Mouse (Mus musculus): Measurements from ENCODE around the gene Actr3b. TPM values are rescaled to one million over a fixed set of nuclear protein-coding genes. Genes with fewer than 3 reads are reported as not detected.

Actr3b gene
- polyA plus RNA-seq, 1 experiment from 2014 or later, result 55.1 TPM

- no peaks in the 10 kb centered on the region for H3K27me3 ChIP-seq (replicated peaks; ENCODE audit: control insufficient read depth, insufficient read depth, low read length)
- no peak overlapping the region for H3K27ac ChIP-seq (ENCODE audit: low read depth, low read length)
- H3K9me3 ChIP-seq (ENCODE audit: control insufficient read depth, low read length), result no peaks in the 10 kb centered on the region
- H3K4me2 ChIP-seq (ENCODE audit: low read length), result peak overlapping the region; percentile 34
- no peak for ATAC-seq
- H3K36me3 ChIP-seq (ENCODE audit: control insufficient read depth, insufficient read depth, low read length), result no peaks in the 10 kb centered on the region
- H3K9ac ChIP-seq (ENCODE audit: low read depth, low read length), result no peak overlapping the region
- peak overlapping the region; percentile 19 for H3K4me3 ChIP-seq (ENCODE audit: low read length)
- H3K4me1 ChIP-seq (ENCODE audit: control insufficient read depth, insufficient read depth, low read depth, low read length), result no peaks in the 10 kb centered on the region
- WGBS, result 69% methylated on average over 17 of the region's 17 CpGs
Measured at GRCm38 (mm10) chr5:25769006-25769405, 9.2 kb downstream of the Actr3b start.

- Histone ChIP-seq H3K4me2 (ENCODE audit: low read length) (peak overlapping the region; percentile 34; the same call in 1 of the 2 replicates), H3K36me3 (ENCODE audit: control insufficient read depth, insufficient read depth, low read length) (no peaks in the 10 kb centered on the region), H3K27me3 (replicated peaks; ENCODE audit: control insufficient read depth, insufficient read depth, low read length) (no peaks in the 10 kb centered on the region), H3K9ac (ENCODE audit: low read depth, low read length) (no peak overlapping the region), H3K4me1 (ENCODE audit: control insufficient read depth, insufficient read depth, low read depth, low read length) (no peaks in the 10 kb centered on the region), H3K27ac (ENCODE audit: low read depth, low read length) (no peak overlapping the region), H3K4me3 (ENCODE audit: low read length) (no peak overlapping the region), H3K9me3 (ENCODE audit: control insufficient read depth, low read length) (no peaks in the 10 kb centered on the region)
- ATAC-seq, result no peak
- 48% methylated on average over 2 of the region's 2 CpGs for WGBS
Measured at GRCm38 (mm10) chr5:25769406-25769805, 9.6 kb downstream of the Actr3b start.

DNA sequence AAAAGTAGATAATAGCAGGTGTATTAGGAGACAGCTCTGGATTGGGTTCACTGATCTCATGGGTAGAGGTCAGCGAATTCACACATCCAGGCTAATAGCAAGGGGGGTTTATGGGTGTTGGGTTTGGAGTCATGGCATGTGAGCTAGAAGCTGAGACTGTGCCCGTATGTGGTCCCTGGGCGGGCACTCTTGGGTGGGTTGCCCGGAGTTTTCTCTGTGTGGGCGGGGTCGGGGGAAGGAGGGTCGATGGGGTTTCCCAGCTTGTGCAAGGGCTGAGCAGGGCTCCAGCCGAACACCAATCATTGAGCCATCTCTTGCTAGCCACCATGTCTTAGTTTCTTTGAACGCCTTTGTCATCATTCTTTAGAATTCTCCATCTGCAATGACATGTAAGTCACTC is 12.7 kb downstream of the Actr3b start:
- no peaks in the 10 kb centered on the region for H3K36me3 ChIP-seq (ENCODE audit: control insufficient read depth, insufficient read depth, low read length)
- H3K27ac ChIP-seq (ENCODE audit: low read depth, low read length), result no peak overlapping the region
- no peaks in the 10 kb centered on the region for H3K27me3 ChIP-seq (replicated peaks; ENCODE audit: control insufficient read depth, insufficient read depth, low read length)
- no peaks in the 10 kb centered on the region for H3K4me1 ChIP-seq (ENCODE audit: control insufficient read depth, insufficient read depth, low read depth, low read length)
- no peak overlapping the region for H3K4me2 ChIP-seq (ENCODE audit: low read length)
- H3K4me3 ChIP-seq (ENCODE audit: low read length), result no peak overlapping the region
- H3K9ac ChIP-seq (ENCODE audit: low read depth, low read length), result no peak overlapping the region
- ATAC-seq, result no peak
- WGBS, result 91% methylated on average over 9 of the region's 9 CpGs
- H3K9me3 ChIP-seq (ENCODE audit: control insufficient read depth, low read length), result no peaks in the 10 kb centered on the region

DNA sequence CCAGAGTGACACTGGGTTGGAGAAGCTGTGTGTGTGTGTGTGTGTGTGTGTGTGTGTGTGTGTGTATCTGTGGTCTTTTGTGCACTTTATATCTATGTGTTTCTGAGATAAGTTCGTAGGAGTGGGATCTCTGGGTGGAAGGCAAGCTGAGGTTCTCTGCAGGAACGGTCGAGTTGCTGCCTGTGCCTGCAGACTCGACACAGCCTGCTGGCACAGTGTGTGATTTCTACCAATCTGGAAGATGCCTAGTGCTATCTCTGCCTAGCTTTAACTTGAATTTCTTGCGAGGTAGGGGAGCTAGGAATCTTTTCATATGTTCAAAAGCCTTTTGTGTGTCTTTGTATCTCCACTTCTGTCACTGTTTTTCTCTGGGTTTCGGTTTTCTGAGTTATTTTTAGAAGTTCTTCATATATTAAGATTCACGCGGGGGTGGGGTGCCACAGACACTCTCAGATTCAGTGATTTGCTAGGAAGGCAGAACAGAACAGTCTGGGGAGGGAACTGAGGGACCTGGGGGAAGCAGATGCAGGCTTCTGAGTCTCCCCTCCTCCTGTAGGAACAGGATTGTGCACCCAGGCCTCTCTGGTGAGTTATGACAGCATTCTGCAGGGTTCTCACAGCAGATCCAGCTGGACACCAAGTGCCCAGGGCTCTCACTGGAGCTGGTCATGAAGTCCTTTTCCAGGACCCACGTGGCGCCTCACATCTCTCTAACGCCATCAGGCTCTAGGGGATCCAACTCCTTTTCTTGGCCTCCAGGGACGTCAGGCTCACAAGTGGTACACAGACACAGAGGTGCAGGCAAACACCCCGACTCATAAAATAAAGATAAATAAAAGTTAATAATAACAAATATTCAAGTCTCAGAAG is 14.4 kb downstream of the Actr3b start:
- no peak overlapping the region for H3K4me3 ChIP-seq (ENCODE audit: low read length)
- WGBS, result 69% methylated on average over 13 of the region's 13 CpGs

GRCm38 (mm10) chr5:25791570-25791969 is 31.8 kb downstream of the Actr3b start:
- Histone ChIP-seq H3K27me3 (replicated peaks; ENCODE audit: control insufficient read depth, insufficient read depth, low read length) (no peaks in the 10 kb centered on the region), H3K36me3 (ENCODE audit: control insufficient read depth, insufficient read depth, low read length) (no peaks in the 10 kb centered on the region), H3K9ac (ENCODE audit: low read depth, low read length) (no peak overlapping the region), H3K4me3 (ENCODE audit: low read length) (no peak overlapping the region), H3K9me3 (ENCODE audit: control insufficient read depth, low read length) (no peaks in the 10 kb centered on the region), H3K4me2 (ENCODE audit: low read length) (no peak overlapping the region), H3K4me1 (ENCODE audit: control insufficient read depth, insufficient read depth, low read depth, low read length) (no peaks in the 10 kb centered on the region), H3K27ac (ENCODE audit: low read depth, low read length) (no peak overlapping the region)
- 92% methylated on average over 6 of the region's 6 CpGs for WGBS
- ATAC-seq, result no peak

More for the DNA sequence above, 14.4 kb downstream of the Actr3b start:
- ATAC-seq, result no peak
- Histone ChIP-seq H3K36me3 (ENCODE audit: control insufficient read depth, insufficient read depth, low read length) (no peaks in the 10 kb centered on the region), H3K9me3 (ENCODE audit: control insufficient read depth, low read length) (no peaks in the 10 kb centered on the region), H3K4me2 (ENCODE audit: low read length) (no peak overlapping the region), H3K27ac (ENCODE audit: low read depth, low read length) (no peak overlapping the region), H3K27me3 (replicated peaks; ENCODE audit: control insufficient read depth, insufficient read depth, low read length) (no peaks in the 10 kb centered on the region), H3K4me1 (ENCODE audit: control insufficient read depth, insufficient read depth, low read depth, low read length) (no peaks in the 10 kb centered on the region), H3K9ac (ENCODE audit: low read depth, low read length) (0 out of 2 replicates have a peak overlapping the region, but pooled peaks have one; percentile 37)

GRCm38 (mm10) chr5:25797776-25798175 is 38.0 kb downstream of the Actr3b start:
- Histone ChIP-seq H3K9me3 (ENCODE audit: control insufficient read depth, low read length) (no peaks in the 10 kb centered on the region), H3K4me1 (ENCODE audit: control insufficient read depth, insufficient read depth, low read depth, low read length) (no peaks in the 10 kb centered on the region; the same call in 1 of the 2 replicates), H3K4me2 (ENCODE audit: low read length) (no peak overlapping the region), H3K27me3 (replicated peaks; ENCODE audit: control insufficient read depth, insufficient read depth, low read length) (no peaks in the 10 kb centered on the region), H3K27ac (ENCODE audit: low read depth, low read length) (no peak overlapping the region), H3K36me3 (ENCODE audit: control insufficient read depth, insufficient read depth, low read length) (no peaks in the 10 kb centered on the region), H3K4me3 (ENCODE audit: low read length) (no peak overlapping the region), H3K9ac (ENCODE audit: low read depth, low read length) (no peak overlapping the region)
- 89% methylated on average over 11 of the region's 11 CpGs for WGBS
- ATAC-seq, result no peak

DNA sequence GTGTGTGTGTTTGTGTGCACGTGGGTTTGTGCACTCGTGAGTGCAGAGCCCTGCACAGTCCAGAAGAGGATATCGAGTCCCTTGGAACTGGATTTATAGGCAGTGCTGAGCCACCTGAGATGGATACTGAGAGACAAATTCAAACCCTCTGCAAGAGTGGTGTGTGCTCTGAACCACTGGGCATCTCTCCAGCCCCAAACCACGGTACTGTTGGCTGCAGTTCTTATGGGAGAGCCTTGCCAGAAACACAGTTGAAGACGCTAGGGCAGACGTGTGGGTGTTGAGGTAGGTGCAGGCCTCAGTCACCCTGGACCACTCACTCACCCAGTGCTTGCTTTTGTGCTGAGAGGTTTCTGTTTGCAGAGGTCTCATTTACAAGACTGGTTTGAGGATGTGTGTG is 41.1 kb downstream of the Actr3b start:
- no peak for ATAC-seq
- whole genome bisulfite sequencing, result 64% methylated on average over 6 of the region's 6 CpGs
- Histone ChIP-seq H3K36me3 (ENCODE audit: control insufficient read depth, insufficient read depth, low read length) (no peaks in the 10 kb centered on the region), H3K27ac (ENCODE audit: low read depth, low read length) (no peak overlapping the region), H3K4me2 (ENCODE audit: low read length) (no peak overlapping the region), H3K9ac (ENCODE audit: low read depth, low read length) (no peak overlapping the region), H3K27me3 (replicated peaks; ENCODE audit: control insufficient read depth, insufficient read depth, low read length) (no peaks in the 10 kb centered on the region), H3K4me1 (ENCODE audit: control insufficient read depth, insufficient read depth, low read depth, low read length) (no peaks in the 10 kb centered on the region; the same call in 1 of the 2 replicates), H3K9me3 (ENCODE audit: control insufficient read depth, low read length) (no peaks in the 10 kb centered on the region), H3K4me3 (ENCODE audit: low read length) (no peak overlapping the region)

DNA sequence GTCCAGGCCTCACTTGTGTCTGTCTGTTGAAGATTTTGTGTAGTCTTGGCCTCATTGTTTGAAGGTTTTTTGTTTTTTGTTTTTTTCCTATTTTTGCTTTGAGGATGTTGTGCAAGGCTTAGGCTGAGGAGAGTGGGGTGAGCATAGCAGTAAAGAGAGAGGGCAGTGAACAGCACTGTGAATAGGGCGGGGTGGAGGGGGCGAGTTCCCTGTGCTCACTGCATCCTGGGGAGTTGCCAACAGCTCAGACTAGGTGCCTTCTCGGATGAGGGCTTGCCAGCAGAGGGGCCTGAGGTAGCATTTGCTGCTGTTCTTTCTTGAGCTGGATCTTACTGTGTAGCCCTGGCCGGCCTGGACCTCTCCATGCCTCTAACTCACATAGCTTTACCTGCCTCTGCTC is 41.9 kb downstream of the Actr3b start:
- Histone ChIP-seq H3K4me1 (ENCODE audit: control insufficient read depth, insufficient read depth, low read depth, low read length) (no peaks in the 10 kb centered on the region; the same call in 1 of the 2 replicates), H3K27ac (ENCODE audit: low read depth, low read length) (no peak overlapping the region), H3K9ac (ENCODE audit: low read depth, low read length) (no peak overlapping the region), H3K9me3 (ENCODE audit: control insufficient read depth, low read length) (no peaks in the 10 kb centered on the region), H3K4me3 (ENCODE audit: low read length) (no peak overlapping the region), H3K4me2 (ENCODE audit: low read length) (no peak overlapping the region), H3K27me3 (replicated peaks; ENCODE audit: control insufficient read depth, insufficient read depth, low read length) (no peaks in the 10 kb centered on the region), H3K36me3 (ENCODE audit: control insufficient read depth, insufficient read depth, low read length) (no peaks in the 10 kb centered on the region)
- no peak for ATAC-seq
- WGBS, result 71% methylated on average over 4 of the region's 4 CpGs

GRCm38 (mm10) chr5:25804569-25804968 is 44.8 kb downstream of the Actr3b start:
- no peaks in the 10 kb centered on the region for H3K27me3 ChIP-seq (replicated peaks; ENCODE audit: control insufficient read depth, insufficient read depth, low read length)
- H3K4me3 ChIP-seq (ENCODE audit: low read length), result no peak overlapping the region
- H3K27ac ChIP-seq (ENCODE audit: low read depth, low read length), result no peak overlapping the region
- no peaks in the 10 kb centered on the region; the same call in 1 of the 2 replicates for H3K4me1 ChIP-seq (ENCODE audit: control insufficient read depth, insufficient read depth, low read depth, low read length)
- no peak overlapping the region for H3K4me2 ChIP-seq (ENCODE audit: low read length)
- H3K9me3 ChIP-seq (ENCODE audit: control insufficient read depth, low read length), result no peaks in the 10 kb centered on the region
- no peak overlapping the region; the same call in 1 of the 2 replicates for H3K9ac ChIP-seq (ENCODE audit: low read depth, low read length)
- ATAC-seq, result no peak
- WGBS, result 79% methylated on average over 5 of the region's 5 CpGs
- no peaks in the 10 kb centered on the region for H3K36me3 ChIP-seq (ENCODE audit: control insufficient read depth, insufficient read depth, low read length)

All from hindbrain, embryonic 16.5 days (tissue).